Mouse (Mus musculus) testis, postnatal 14 days (tissue): ENCODE data around the gene Cdk5rap3.

ENCODE experiments used
- DNase-seq: peaks from one replicate; pipeline ENCODE4 v3.0.0; 2021; ENCODE audit warnings: low spot score

The Cdk5rap3 gene

GRCm38 (mm10) chr11:96933562-96934276, 17.4 kb upstream of the Cdk5rap3 start:
- DNase-seq = no peak

- DNase-seq = peak; percentile 77
Measured at GRCm38 (mm10) chr11:96931327-96932062, 15.2 kb upstream of the Cdk5rap3 start.

GRCm38 (mm10) chr11:96929766-96930331, 13.6 kb upstream of the Cdk5rap3 start:
- no peak for DNase-seq

- DNase-seq = no peak
Measured at GRCm38 (mm10) chr11:96929096-96929765, 12.9 kb upstream of the Cdk5rap3 start.

- no peak for DNase-seq
Measured at GRCm38 (mm10) chr11:96928691-96929090, 12.4 kb upstream of the Cdk5rap3 start.

GRCm38 (mm10) chr11:96928088-96928487, 11.8 kb upstream of the Cdk5rap3 start, which contains the start of gene Prr15l:
TSS of gene Prr15l (plus strand) at chr11:96928104.
- no peak for DNase-seq

GRCm38 (mm10) chr11:96926587-96926986, 10.3 kb upstream of the Cdk5rap3 start:
- DNase-seq = no peak

GRCm38 (mm10) chr11:96925469-96926148, 9.3 kb upstream of the Cdk5rap3 start:
- DNase-seq = no peak

- no peak for DNase-seq
Measured at GRCm38 (mm10) chr11:96924861-96925260, 8.6 kb upstream of the Cdk5rap3 start.

GRCm38 (mm10) chr11:96919003-96919402, 2.7 kb upstream of the Cdk5rap3 start:
- DNase-seq = no peak

- DNase-seq = no peak
Measured at GRCm38 (mm10) chr11:96917415-96917814, 1.1 kb upstream of the Cdk5rap3 start.

- DNase-seq = no peak
Measured at GRCm38 (mm10) chr11:96916885-96917396, 645 bp upstream of the Cdk5rap3 start.

- no peak for DNase-seq
Measured at GRCm38 (mm10) chr11:96912682-96913081, 3.6 kb downstream of the Cdk5rap3 start.

GRCm38 (mm10) chr11:96910003-96910402, 6.3 kb downstream of the Cdk5rap3 start:
- DNase-seq = no peak

- DNase-seq = no peak
Measured at GRCm38 (mm10) chr11:96908594-96908993, 7.7 kb downstream of the Cdk5rap3 start.

GRCm38 (mm10) chr11:96906431-96907161, 9.7 kb downstream of the Cdk5rap3 start:
- DNase-seq = no peak

GRCm38 (mm10) chr11:96902639-96903635, 13.4 kb downstream of the Cdk5rap3 start:
- no peak for DNase-seq

GRCm38 (mm10) chr11:96901332-96901731, 15.0 kb downstream of the Cdk5rap3 start:
- DNase-seq = no peak

GRCm38 (mm10) chr11:96899449-96900306, 16.6 kb downstream of the Cdk5rap3 start:
- no peak for DNase-seq
